Mouse (Mus musculus) thymus, adult 2 months (tissue): ENCODE data around the gene Sstr4. TPM values are rescaled to one million over a fixed set of nuclear protein-coding genes. Genes with fewer than 3 reads are reported as not detected.

Experiments
- DNase-seq: peaks from one replicate; pipeline ENCODE4 v3.0.0; 2021
- H3K27ac ChIP-seq: fragments of 200-500 bp; 2 replicates; pipeline ENCODE4 v1.5.1; 2012; ENCODE audit warnings: low read length, control low read depth; ENCODE audit not compliant: control insufficient read depth, insufficient read depth
- H3K27me3 ChIP-seq: fragments of 200-500 bp; 2 replicates; pipeline ENCODE4 v1.6.1; 2012; ENCODE audit warnings: mild to moderate bottlenecking, low read length, moderate library complexity, mixed read lengths; ENCODE audit not compliant: control insufficient read depth, insufficient read depth
- H3K36me3 ChIP-seq: fragments of 200-500 bp; 2 replicates; pipeline ENCODE4 v1.6.1; 2012; ENCODE audit warnings: mild to moderate bottlenecking, low read length, moderate library complexity; ENCODE audit not compliant: control insufficient read depth, insufficient read depth
- H3K4me1 ChIP-seq: fragments of 200-500 bp; replicated peaks from 2 replicates; pipeline ENCODE4 v1.6.1; 2012; ENCODE audit warnings: low read length; ENCODE audit not compliant: control insufficient read depth, insufficient read depth
- H3K4me3 ChIP-seq: fragments of 200-500 bp; 2 replicates; pipeline ENCODE4 v1.5.1; 2012; ENCODE audit warnings: mild to moderate bottlenecking, low read length, control low read depth, moderate library complexity; ENCODE audit not compliant: control insufficient read depth, insufficient read depth
- CTCF ChIP-seq: fragments of 200-500 bp; IDR thresholded peaks from 2 replicates; pipeline ENCODE4 v1.5.1; 2012; ENCODE audit warnings: mild to moderate bottlenecking, control low read depth, low read length, moderate library complexity, borderline replicate concordance; ENCODE audit not compliant: control insufficient read depth, poor library complexity, insufficient read depth; ENCODE audit errors: extremely low read depth
- POLR2A ChIP-seq: fragments of 200-500 bp; IDR thresholded peaks from 2 replicates; pipeline ENCODE4 v1.6.1; 2012; ENCODE audit warnings: mild to moderate bottlenecking, low read length, control low read depth, moderate library complexity; ENCODE audit not compliant: control insufficient read depth, poor library complexity, insufficient read depth; ENCODE audit errors: extremely low read depth
- WGBS: fragments of 180-500 bp; shearing (Covaris S2); methylation state at CpG from one replicate; pipeline ENCODE4 v1.1.7; 2018; 5-methylcytosine and 5-hydroxymethylcytosine counted together
- polyA plus RNA-seq: library from polyadenylated mRNA; depleted of rRNA; stranded (reverse); fragments of >200 nt; gene quantifications from 2 replicates; pipeline ENCODE4 v1.2.3, GENCODE M21; 2012

Gene Sstr4
- polyA plus RNA-seq, 1 experiment: 0.26 TPM

GRCm38 (mm10) chr2:148393846-148394245 is 1.3 kb upstream of the Sstr4 start:
- DNase-seq: no peak
- no peaks in the 10 kb centered on the region for H3K36me3 ChIP-seq
- H3K4me1 ChIP-seq: peaks cover 3% of the 10 kb centered on the region
- no peak overlapping the region for H3K27ac ChIP-seq
- H3K27me3 ChIP-seq: no peaks in the 10 kb centered on the region; the same call in 1 of the 2 replicates
- no peak overlapping the region for H3K4me3 ChIP-seq
- TF ChIP-seq CTCF (no peak), POLR2A (no peak)

- no peak for TF ChIP-seq CTCF
- TF ChIP-seq POLR2A: no peak
- Histone ChIP-seq H3K27me3 (no peaks in the 10 kb centered on the region; the same call in 1 of the 2 replicates), H3K4me3 (no peak overlapping the region), H3K4me1 (peaks cover 3% of the 10 kb centered on the region), H3K36me3 (no peaks in the 10 kb centered on the region), H3K27ac (no peak overlapping the region)
- WGBS: 78% methylated on average over 10 of the region's 10 CpGs
- no peak for DNase-seq
These were observed 1.1 kb downstream of the Sstr4 start for GRCm38 (mm10) chr2:148396209-148396608.

- Histone ChIP-seq H3K36me3 (no peaks in the 10 kb centered on the region), H3K4me1 (peaks cover 3% of the 10 kb centered on the region), H3K27ac (no peak overlapping the region), H3K27me3 (no peaks in the 10 kb centered on the region; the same call in 1 of the 2 replicates), H3K4me3 (no peak overlapping the region)
- no peak for DNase-seq
- WGBS: 18% methylated on average over 11 of the region's 11 CpGs
- TF ChIP-seq CTCF (no peak), POLR2A (no peak)
These were observed 2.1 kb downstream of the Sstr4 start for GRCm38 (mm10) chr2:148397015-148397783.

GRCm38 (mm10) chr2:148397784-148398100 is 2.6 kb downstream of the Sstr4 start:
- 81% methylated on average over 1 of the region's 1 CpGs for WGBS
- Histone ChIP-seq H3K4me1 (peaks cover 3% of the 10 kb centered on the region), H3K36me3 (no peaks in the 10 kb centered on the region), H3K27me3 (no peaks in the 10 kb centered on the region; the same call in 1 of the 2 replicates), H3K27ac (no peak overlapping the region), H3K4me3 (no peak overlapping the region)
- DNase-seq: no peak
- TF ChIP-seq CTCF (no peak), POLR2A (no peak)

GRCm38 (mm10) chr2:148398901-148399685 is 3.9 kb downstream of the Sstr4 start:
- TF ChIP-seq POLR2A: no peak
- no peak for TF ChIP-seq CTCF
- Histone ChIP-seq H3K27ac (no peak overlapping the region), H3K36me3 (no peaks in the 10 kb centered on the region), H3K4me3 (no peak overlapping the region), H3K4me1 (peaks cover 3% of the 10 kb centered on the region), H3K27me3 (no peaks in the 10 kb centered on the region; the same call in 1 of the 2 replicates)
- 94% methylated on average over 5 of the region's 5 CpGs for WGBS
- no peak for DNase-seq

- no peak overlapping the region for H3K4me3 ChIP-seq
- no peaks in the 10 kb centered on the region for H3K27me3 ChIP-seq
- DNase-seq: no peak
- 86% methylated on average over 1 of the region's 1 CpGs for WGBS
- no peaks in the 10 kb centered on the region for H3K36me3 ChIP-seq
- no peak overlapping the region for H3K27ac ChIP-seq
- no peaks in the 10 kb centered on the region for H3K4me1 ChIP-seq
- TF ChIP-seq POLR2A (no peak), CTCF (no peak)
These were observed 7.1 kb downstream of the Sstr4 start for GRCm38 (mm10) chr2:148402227-148402626.
